Mouse (Mus musculus): ENCODE results near the gene Epb41l5. TPM values are rescaled to one million over a fixed set of nuclear protein-coding genes. Genes with fewer than 3 reads are reported as not detected.

Epb41l5 gene
- polyA plus RNA-seq (2015; fragmentation: Nextera tagmentation; extraction: Ambion mirVana) = 11.8 and 15.6 TPM in 2 replicates

DNA sequence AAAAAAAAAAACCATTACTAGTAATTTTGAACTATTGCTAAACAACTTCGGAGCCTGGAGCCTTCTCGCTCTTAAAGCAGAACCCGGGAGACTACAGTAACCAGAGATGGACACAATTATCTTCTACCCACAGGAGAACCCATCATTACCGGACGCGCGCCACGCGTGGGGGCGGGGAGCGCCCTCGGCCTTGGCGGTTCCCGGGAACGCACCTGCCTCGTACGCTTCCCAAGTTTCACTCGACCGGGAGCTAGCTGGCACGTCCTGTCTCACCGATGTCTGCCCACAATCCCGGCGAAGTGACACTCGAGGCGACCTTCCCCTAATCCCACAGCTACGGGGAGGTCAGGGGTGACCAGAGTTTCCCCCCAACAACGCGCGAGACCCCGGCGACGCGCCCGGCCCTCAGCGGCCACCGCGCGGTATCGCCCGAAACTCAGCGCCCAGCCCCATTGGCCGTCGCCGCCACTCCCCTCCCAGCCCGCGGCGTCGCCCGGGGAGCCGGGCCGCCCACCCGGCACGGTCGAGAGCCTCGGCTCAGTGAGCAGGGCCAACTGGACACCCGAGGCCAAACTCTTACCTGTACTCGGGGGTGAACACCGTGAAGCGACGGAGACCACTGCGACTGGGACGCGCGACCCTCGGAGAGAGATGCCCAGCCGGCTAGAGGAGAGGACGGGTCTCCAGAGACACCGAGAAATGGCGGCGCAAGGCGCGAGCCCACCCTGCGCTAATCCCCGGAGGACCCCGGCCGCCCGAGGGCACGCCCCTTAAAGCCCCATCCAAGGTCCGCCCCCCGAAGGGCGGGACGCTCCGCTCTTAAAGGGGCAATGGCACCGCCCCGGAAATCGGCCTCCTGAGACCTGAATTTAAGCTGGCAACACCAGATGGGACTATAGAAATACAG is at the start of gene Epb41l5:
Gene Epb41l5 (minus strand): TSS at position 796 of the 907 bp plus-strand sequence.
- WGBS (ENCODE audit: insufficient replicate concordance) = under 1% methylated on average over 84 of the region's 86 CpGs
- H3K4me3 ChIP-seq (replicated peaks) = peak within 1 kb of the TSS; percentile 89
- peak within 1 kb of the TSS; percentile 83 for H3K27ac ChIP-seq
- no peaks in the 10 kb centered on the region for H3K27me3 ChIP-seq
- H3K36me3 ChIP-seq = no peaks in the 10 kb centered on the region
- DNase-seq (peak; percentile 77), ATAC-seq (ENCODE audit: low read depth) (peak; percentile 92)
- peaks cover 30% of the 10 kb centered on the region for H3K4me1 ChIP-seq (replicated peaks)
- peak within 1 kb of the TSS; percentile 92 for H3K4me2 ChIP-seq
- peak within 1 kb of the TSS; percentile 82 for H3K9ac ChIP-seq
- H3K9me3 ChIP-seq (replicated peaks) = no peaks in the 10 kb centered on the region

DNA sequence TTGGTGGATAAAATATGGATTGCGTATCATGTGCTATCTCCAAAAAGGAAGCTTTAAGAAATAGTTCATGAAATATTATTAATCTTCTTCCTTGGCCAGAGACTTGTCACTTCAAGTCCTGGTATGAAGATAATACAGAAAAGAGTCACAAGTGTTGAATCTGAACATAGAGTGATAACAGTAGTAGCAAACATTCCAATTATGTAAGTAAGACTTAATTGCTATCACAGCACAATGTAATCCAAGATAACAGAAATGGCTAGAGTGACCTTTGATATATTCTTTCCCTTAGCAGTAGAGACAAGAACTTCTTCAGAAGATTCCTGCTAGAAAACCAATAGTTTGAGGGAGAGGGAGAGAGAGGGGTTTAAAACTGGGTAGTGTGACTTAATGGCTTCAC is 48.1 kb upstream of the Epb41l5 start:
- Histone ChIP-seq H3K9me3 (replicated peaks) (no peaks in the 10 kb centered on the region), H3K9ac (no peak overlapping the region), H3K4me1 (replicated peaks) (peaks cover 4% of the 10 kb centered on the region; the same call in 1 of the 2 replicates), H3K4me3 (replicated peaks) (no peak overlapping the region), H3K27ac (no peak overlapping the region), H3K27me3 (no peaks in the 10 kb centered on the region), H3K4me2 (no peak overlapping the region), H3K36me3 (0 out of 2 replicates have a peak, but pooled peaks cover 2% of the 10 kb centered on the region)
- ATAC-seq (ENCODE audit: low read depth) (no peak), DNase-seq (no peak)
- 77% methylated on average over 1 of the region's 1 CpGs for WGBS (ENCODE audit: insufficient replicate concordance)

DNA sequence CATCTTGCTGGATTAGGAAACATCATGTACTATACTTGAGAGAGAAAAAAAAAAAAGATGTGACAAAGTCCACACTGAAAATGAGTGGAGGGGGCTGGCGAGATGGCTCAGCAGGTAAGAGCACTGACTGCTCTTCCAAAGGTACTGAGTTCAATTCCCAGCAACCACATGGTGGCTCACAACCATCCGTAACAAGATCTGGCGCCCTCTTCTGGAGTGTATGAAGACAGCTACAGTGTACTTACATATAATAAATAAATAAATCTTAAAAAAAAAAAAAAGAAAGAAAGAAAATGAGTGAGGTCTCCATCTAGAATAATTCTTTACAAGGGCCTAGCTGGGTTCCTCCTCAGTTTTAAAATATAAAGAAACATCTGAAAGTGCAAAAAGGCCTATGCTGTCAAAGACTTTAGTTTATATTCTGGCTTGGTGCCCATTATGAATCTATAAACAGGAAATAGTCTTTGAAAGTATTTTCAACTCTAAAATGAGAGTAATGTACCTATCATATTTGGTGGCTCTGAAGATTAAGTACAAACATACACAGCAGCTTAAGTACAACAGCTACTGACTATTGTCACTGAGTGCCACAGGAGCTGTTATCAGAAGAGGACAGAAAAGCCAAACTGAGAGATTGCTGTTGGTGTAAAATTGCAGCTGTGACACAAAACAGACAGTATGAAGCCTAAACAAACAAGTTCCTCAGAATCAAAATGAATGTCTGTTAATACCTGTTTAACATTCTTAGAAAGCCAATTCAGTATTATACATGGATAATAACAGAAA is 37.2 kb upstream of the Epb41l5 start:
- peaks cover 7% of the 10 kb centered on the region for H3K4me1 ChIP-seq (replicated peaks)
- peaks cover 2% of the 10 kb centered on the region for H3K36me3 ChIP-seq
- no peak overlapping the region for H3K4me3 ChIP-seq (replicated peaks)
- DNase-seq (no peak), ATAC-seq (ENCODE audit: low read depth) (peak; percentile 83)
- H3K9me3 ChIP-seq (replicated peaks) = no peaks in the 10 kb centered on the region
- H3K4me2 ChIP-seq = no peak overlapping the region
- H3K27me3 ChIP-seq = no peaks in the 10 kb centered on the region
- WGBS (ENCODE audit: insufficient replicate concordance) = 69% methylated on average over 3 of the region's 3 CpGs
- no peak overlapping the region for H3K9ac ChIP-seq
- no peak overlapping the region for H3K27ac ChIP-seq

DNA sequence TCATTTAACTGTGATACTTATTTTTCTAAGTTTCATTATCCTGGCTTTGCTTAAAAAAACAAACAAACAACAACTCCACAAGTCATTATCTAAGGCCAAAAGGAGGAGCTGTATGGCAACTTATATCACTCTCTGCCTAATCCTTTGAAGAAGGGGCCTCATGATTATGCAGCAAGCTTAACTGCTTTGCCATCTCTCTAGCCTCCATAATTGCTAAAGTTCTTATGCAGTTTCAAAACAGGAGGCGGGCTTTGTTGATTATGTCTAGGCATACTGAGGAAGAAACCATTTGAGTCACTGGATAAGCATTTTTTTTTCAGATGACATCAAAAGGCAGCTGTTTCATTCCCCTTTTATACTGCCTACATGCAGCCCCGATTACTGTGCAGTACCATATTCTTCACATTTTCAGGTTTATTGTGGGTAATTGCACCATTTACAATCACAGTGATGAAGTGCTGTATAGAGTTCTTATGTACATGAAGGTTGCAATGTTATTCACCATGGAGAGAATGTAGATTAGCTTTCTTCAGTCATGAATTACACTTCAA is 32.9 kb upstream of the Epb41l5 start:
- no peak for ATAC-seq (ENCODE audit: low read depth)
- Histone ChIP-seq H3K9me3 (replicated peaks) (no peaks in the 10 kb centered on the region), H3K4me2 (no peak overlapping the region), H3K36me3 (peaks cover 3% of the 10 kb centered on the region; the same call in 1 of the 2 replicates), H3K4me3 (replicated peaks) (no peak overlapping the region), H3K27ac (no peak overlapping the region), H3K4me1 (replicated peaks) (peaks cover 6% of the 10 kb centered on the region), H3K27me3 (no peaks in the 10 kb centered on the region), H3K9ac (no peak overlapping the region)
- 63% methylated on average over 2 of the region's 2 CpGs for WGBS (ENCODE audit: insufficient replicate concordance)
- DNase-seq = no peak

DNA sequence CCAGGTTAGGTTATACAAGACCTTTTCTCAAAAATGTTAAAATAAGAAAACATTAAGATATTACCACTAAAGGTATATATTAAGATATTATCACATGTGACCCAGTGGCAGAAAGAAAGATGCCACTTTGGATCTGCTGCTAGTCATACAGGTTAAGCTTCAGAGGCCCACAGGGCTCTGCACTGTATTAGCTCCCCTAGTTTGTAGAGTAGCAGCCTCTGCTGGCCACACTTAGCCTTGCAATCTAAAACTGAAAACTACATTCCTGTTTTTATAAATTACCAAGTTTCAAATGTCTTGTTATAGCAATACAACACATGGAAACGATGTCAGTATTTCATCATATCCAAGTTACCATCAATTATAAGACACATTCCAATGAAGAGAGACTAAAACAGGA is 26.2 kb upstream of the Epb41l5 start:
- no peak overlapping the region for H3K9ac ChIP-seq
- DNase-seq = no peak
- H3K4me2 ChIP-seq = no peak overlapping the region
- H3K27me3 ChIP-seq = no peaks in the 10 kb centered on the region
- H3K4me1 ChIP-seq (replicated peaks) = no peaks in the 10 kb centered on the region
- peaks cover 5% of the 10 kb centered on the region for H3K36me3 ChIP-seq
- peak; percentile 51; the same call in 1 of the 2 replicates for ATAC-seq (ENCODE audit: low read depth)
- H3K9me3 ChIP-seq (replicated peaks) = no peaks in the 10 kb centered on the region
- WGBS (ENCODE audit: insufficient replicate concordance) = 54% methylated on average over 1 of the region's 1 CpGs
- H3K27ac ChIP-seq = no peak overlapping the region
- H3K4me3 ChIP-seq (replicated peaks) = no peak overlapping the region

DNA sequence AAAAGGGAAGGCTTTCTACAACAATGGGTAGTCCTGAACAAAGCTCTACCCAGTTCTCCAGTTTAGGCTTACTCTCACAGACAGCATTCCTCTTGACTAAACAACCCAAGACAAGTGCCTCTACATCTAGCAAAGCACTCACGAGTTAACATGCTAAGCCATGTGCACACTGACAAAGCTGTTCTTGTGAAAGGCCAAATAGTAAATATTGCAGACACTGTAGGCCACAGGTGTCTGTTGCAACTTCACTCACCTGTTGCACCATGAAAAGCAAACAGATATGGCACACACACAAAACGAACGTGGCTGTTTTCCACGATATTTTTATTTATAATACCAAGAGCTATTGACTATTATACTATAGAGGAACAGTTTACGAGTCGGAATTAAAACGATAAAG is 18.1 kb upstream of the Epb41l5 start:
- H3K4me3 ChIP-seq (replicated peaks) = no peak overlapping the region
- H3K27me3 ChIP-seq = no peaks in the 10 kb centered on the region
- ATAC-seq (ENCODE audit: low read depth) (peak; percentile 41; the same call in 1 of the 2 replicates), DNase-seq (no peak)
- H3K36me3 ChIP-seq = no peaks in the 10 kb centered on the region
- WGBS (ENCODE audit: insufficient replicate concordance) = 70% methylated on average over 7 of the region's 7 CpGs
- H3K4me1 ChIP-seq (replicated peaks) = no peaks in the 10 kb centered on the region
- H3K4me2 ChIP-seq = no peak overlapping the region
- H3K9me3 ChIP-seq (replicated peaks) = no peaks in the 10 kb centered on the region
- no peak overlapping the region for H3K27ac ChIP-seq
- no peak overlapping the region for H3K9ac ChIP-seq

DNA sequence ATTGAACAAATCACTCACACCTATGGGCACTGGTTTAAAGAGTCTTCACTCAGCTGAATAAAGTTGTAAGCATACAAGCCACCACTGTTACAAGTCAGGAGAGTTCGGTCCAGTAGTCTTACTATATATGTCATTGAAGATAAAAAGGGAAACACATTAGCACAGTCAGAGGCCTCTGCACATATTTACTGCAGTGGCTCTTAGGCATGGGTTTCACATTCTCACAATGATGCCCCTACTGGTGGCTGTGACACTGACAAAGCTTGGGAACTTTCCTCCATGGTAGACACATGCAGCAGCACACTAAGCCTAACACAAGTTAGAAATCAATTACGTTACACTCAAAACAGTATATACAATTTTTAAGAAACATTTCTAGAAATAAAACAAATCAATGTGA is 5.5 kb upstream of the Epb41l5 start:
- H3K9ac ChIP-seq = no peak overlapping the region
- no peaks in the 10 kb centered on the region for H3K9me3 ChIP-seq (replicated peaks)
- no peak overlapping the region for H3K4me3 ChIP-seq (replicated peaks)
- H3K4me1 ChIP-seq (replicated peaks) = peaks cover 6% of the 10 kb centered on the region
- ATAC-seq (ENCODE audit: low read depth) (no peak), DNase-seq (no peak)
- H3K27me3 ChIP-seq = no peaks in the 10 kb centered on the region
- H3K27ac ChIP-seq = no peak overlapping the region
- WGBS (ENCODE audit: insufficient replicate concordance) = 77% methylated on average over 2 of the region's 2 CpGs
- H3K4me2 ChIP-seq = no peak overlapping the region
- H3K36me3 ChIP-seq = no peaks in the 10 kb centered on the region

DNA sequence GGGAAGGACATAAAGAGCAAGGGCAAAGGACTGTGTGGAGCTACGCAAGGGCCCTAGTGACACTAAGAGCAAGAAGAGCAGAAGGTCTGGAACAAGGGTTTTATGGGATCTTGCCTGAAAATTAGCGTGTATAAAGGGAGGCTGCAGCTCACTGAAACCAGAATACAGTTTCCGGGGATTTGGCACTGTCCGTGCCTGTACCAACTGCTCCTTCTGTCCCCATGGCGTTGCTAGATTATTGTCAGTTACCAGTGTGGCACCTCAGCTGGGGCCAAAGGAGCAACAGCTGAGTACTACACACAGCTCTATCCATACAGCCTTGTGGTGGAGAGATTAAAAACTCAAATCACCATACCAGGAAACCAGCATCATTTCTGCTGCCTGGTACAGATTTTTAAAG is 1.6 kb upstream of the Epb41l5 start:
- Histone ChIP-seq H3K4me1 (replicated peaks) (peaks cover 29% of the 10 kb centered on the region), H3K27me3 (no peaks in the 10 kb centered on the region), H3K4me3 (replicated peaks) (no peak overlapping the region), H3K4me2 (no peak overlapping the region), H3K36me3 (no peaks in the 10 kb centered on the region), H3K9me3 (replicated peaks) (no peaks in the 10 kb centered on the region), H3K9ac (no peak overlapping the region), H3K27ac (no peak overlapping the region)
- WGBS (ENCODE audit: insufficient replicate concordance) = 79% methylated on average over 5 of the region's 5 CpGs
- ATAC-seq (ENCODE audit: low read depth) (no peak), DNase-seq (no peak)

DNA sequence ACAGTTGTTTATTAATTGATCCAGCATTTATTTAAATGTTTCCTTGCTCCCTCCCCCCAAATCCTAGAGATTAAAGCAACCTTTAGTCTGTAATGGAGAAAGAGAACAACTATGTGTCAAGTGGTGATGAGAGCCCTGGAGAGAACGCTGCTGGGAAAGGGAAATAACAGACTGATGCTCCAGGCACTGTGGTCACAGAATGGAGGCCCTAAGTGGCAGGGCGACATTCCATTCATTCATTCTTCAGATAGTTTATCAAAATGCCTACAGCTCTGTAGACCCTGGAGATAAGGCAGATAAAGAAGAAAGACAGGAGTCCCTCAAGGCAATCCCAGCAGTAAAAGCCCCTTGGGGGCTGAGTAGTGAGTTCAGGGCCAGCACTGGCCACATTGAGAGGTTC is 827 bp upstream of the Epb41l5 start:
- ATAC-seq (ENCODE audit: low read depth) (no peak), DNase-seq (no peak)
- 56% methylated on average over 2 of the region's 2 CpGs for whole genome bisulfite sequencing (ENCODE audit: insufficient replicate concordance)
- H3K9ac ChIP-seq = no peak overlapping the region
- H3K4me1 ChIP-seq (replicated peaks) = peaks cover 30% of the 10 kb centered on the region
- no peaks in the 10 kb centered on the region for H3K36me3 ChIP-seq
- no peaks in the 10 kb centered on the region for H3K27me3 ChIP-seq
- H3K9me3 ChIP-seq (replicated peaks) = no peaks in the 10 kb centered on the region
- H3K27ac ChIP-seq = no peak overlapping the region
- H3K4me2 ChIP-seq = no peak overlapping the region
- no peak overlapping the region for H3K4me3 ChIP-seq (replicated peaks)

DNA sequence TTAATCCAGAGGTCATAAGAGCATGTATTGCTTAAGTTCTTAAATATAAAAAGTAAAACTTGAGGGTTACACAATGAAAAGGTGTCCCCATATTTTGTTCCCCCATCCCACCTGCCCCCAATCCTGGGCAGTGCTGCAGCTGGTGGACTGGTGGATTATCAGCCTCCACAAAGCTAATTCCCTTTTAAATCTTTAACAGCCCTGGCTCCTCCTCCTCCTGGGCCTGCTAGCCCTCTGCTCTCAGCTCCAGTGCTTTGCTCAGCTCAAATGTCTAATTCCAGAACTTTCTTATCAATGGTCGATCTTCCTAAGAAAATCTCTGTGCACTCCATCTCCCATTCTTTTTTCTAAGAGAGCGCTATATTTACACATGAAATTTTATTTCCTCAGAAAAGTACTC is 2.4 kb downstream of the Epb41l5 start:
- no peak overlapping the region for H3K4me2 ChIP-seq
- H3K36me3 ChIP-seq = no peaks in the 10 kb centered on the region
- no peak overlapping the region for H3K4me3 ChIP-seq (replicated peaks)
- no peak overlapping the region for H3K27ac ChIP-seq
- 72% methylated on average over 2 of the region's 2 CpGs for WGBS (ENCODE audit: insufficient replicate concordance)
- ATAC-seq (ENCODE audit: low read depth) = no peak
- peaks cover 38% of the 10 kb centered on the region for H3K4me1 ChIP-seq (replicated peaks)
- no peaks in the 10 kb centered on the region for H3K27me3 ChIP-seq
- no peak overlapping the region for H3K9ac ChIP-seq
- no peaks in the 10 kb centered on the region for H3K9me3 ChIP-seq (replicated peaks)
- no peak for DNase-seq

DNA sequence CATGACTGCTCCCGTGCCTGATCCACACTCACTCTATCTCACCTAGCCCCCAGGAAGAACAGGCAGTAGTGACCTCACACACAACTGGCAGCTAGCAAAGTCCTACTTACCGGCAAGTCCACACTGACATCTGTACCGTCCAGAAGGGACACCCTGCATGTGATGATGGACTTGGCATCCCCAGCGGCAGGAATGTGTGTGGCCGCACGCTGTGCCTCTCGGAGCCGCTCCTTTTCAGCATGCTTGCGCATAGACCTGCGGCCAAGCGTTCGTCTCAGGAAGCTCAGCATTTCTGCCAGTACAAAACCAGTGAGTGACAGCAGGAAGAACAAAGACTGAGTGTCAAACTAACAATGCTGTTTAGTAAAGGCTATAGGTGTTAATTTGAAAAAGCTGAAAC is 6.4 kb downstream of the Epb41l5 start:
- H3K27me3 ChIP-seq = no peaks in the 10 kb centered on the region
- H3K4me1 ChIP-seq (replicated peaks) = peaks cover 25% of the 10 kb centered on the region
- no peak overlapping the region for H3K9ac ChIP-seq
- WGBS (ENCODE audit: insufficient replicate concordance) = 60% methylated on average over 12 of the region's 12 CpGs
- H3K27ac ChIP-seq = no peak overlapping the region
- H3K36me3 ChIP-seq = no peaks in the 10 kb centered on the region
- DNase-seq (no peak), ATAC-seq (ENCODE audit: low read depth) (peak; percentile 7; the same call in 1 of the 2 replicates)
- no peak overlapping the region for H3K4me2 ChIP-seq
- no peak overlapping the region for H3K4me3 ChIP-seq (replicated peaks)
- H3K9me3 ChIP-seq (replicated peaks) = no peaks in the 10 kb centered on the region
